Comparison of ENCODE assay signal across 10 mouse cellular contexts in genomic region chr2:17852740-17853499, GRCm38 (mm10).
DNase-seq lines count a peak whose midpoint lies in the region; ATAC-seq and TF ChIP-seq lines count a peak whose summit lies in the region.
"Had no signal": no experiment of that assay in that cellular context is flagged by ENCODE, and none has a peak within 500 bp of the region (broad histone marks: within the 10 kb centered on the region; RNA-seq: fewer than 3 reads in every experiment).

No protein-coding gene starts in this region.

- intact Hi-C loops in heart, postnatal 10 days (cut with DNase I): loop anchor here (2.0 to 10.0 kb wide), 4 partner anchors 34 to 912 kb away; no protein-coding TSS in a partner anchor

- H3K27ac ChIP-seq in heart, embryonic 12.5 days (ENCODE audit: poor library complexity, severe bottlenecking): no peak overlapping the region
- H3K27ac ChIP-seq in forebrain, embryonic 16.5 days (ENCODE audit: low read length): no peak overlapping the region
- H3K27ac ChIP-seq in liver, postnatal 0 days (ENCODE audit: low read depth): no peak overlapping the region

- TF ChIP-seq CTCF in liver, postnatal 0 days (IDR thresholded peaks at IDR 0.05; ENCODE audit: low read depth): no peak

- no peak for DNase-seq in heart, postnatal 10 days
- DNase-seq in ES-CJ7 (ENCODE audit: low read depth, low spot score): peak; percentile 57
- DNase-seq in liver, postnatal 0 days: no peak
- no peak for DNase-seq in thymus, postnatal 14 days
- DNase-seq in spleen, postnatal 14 days (ENCODE audit: low spot score in 2 of 2): no peak
- DNase-seq in cerebellum, postnatal 4 days (ENCODE audit: low spot score in 2 of 2): no peak
- DNase-seq: adrenal gland, postnatal 36 days; thymus, postnatal 36 days had no signal

- 5% methylated on average over 16 of the region's 16 CpGs for WGBS in heart, embryonic 12.5 days
- WGBS in forebrain, embryonic 16.5 days: 5% methylated on average over 16 of the region's 16 CpGs
- 46% methylated on average over 16 of the region's 16 CpGs for WGBS in liver, postnatal 0 days (ENCODE audit: insufficient replicate concordance)

- H3K4me3 ChIP-seq in heart, embryonic 12.5 days: peak overlapping the region; percentile 34
- no peak overlapping the region for H3K4me3 ChIP-seq in forebrain, embryonic 16.5 days (replicated peaks; ENCODE audit: low read length)
- H3K4me3 ChIP-seq in liver, postnatal 0 days (ENCODE audit: low read depth, low read length): no peak overlapping the region

- no peaks in the 10 kb centered on the region for H3K9me3 ChIP-seq in heart, embryonic 12.5 days (replicated peaks)
- no peaks in the 10 kb centered on the region for H3K9me3 ChIP-seq in forebrain, embryonic 16.5 days (ENCODE audit: control insufficient read depth, low read length)
- no peaks in the 10 kb centered on the region for H3K9me3 ChIP-seq in liver, postnatal 0 days (ENCODE audit: low read length)

- peaks cover 17% of the 10 kb centered on the region for H3K4me1 ChIP-seq in heart, embryonic 12.5 days (replicated peaks)
- peaks cover 15% of the 10 kb centered on the region for H3K4me1 ChIP-seq in forebrain, embryonic 16.5 days (replicated peaks; ENCODE audit: control insufficient read depth, insufficient read depth, low read length)
- peaks cover 2% of the 10 kb centered on the region; the same call in 1 of the 2 replicates for H3K4me1 ChIP-seq in liver, postnatal 0 days (ENCODE audit: insufficient read depth)

- H3K4me2 ChIP-seq in heart, embryonic 12.5 days: peak overlapping the region; percentile 59
- H3K4me2 ChIP-seq in forebrain, embryonic 16.5 days (ENCODE audit: low read length): peak overlapping the region; percentile 37
- H3K4me2 ChIP-seq in liver, postnatal 0 days (ENCODE audit: low read depth, low read length): peak overlapping the region; percentile 44; the same call in 1 of the 2 replicates

- no peaks in the 10 kb centered on the region for H3K36me3 ChIP-seq in heart, embryonic 12.5 days
- H3K36me3 ChIP-seq in forebrain, embryonic 16.5 days (ENCODE audit: control insufficient read depth, insufficient read depth): no peaks in the 10 kb centered on the region
- no peaks in the 10 kb centered on the region for H3K36me3 ChIP-seq in liver, postnatal 0 days (replicated peaks; ENCODE audit: insufficient read depth, low read length)

- H3K27me3 ChIP-seq in heart, embryonic 12.5 days (replicated peaks): no peaks in the 10 kb centered on the region
- no peaks in the 10 kb centered on the region for H3K27me3 ChIP-seq in forebrain, embryonic 16.5 days (replicated peaks; ENCODE audit: control insufficient read depth, insufficient read depth, low read length)
- no peaks in the 10 kb centered on the region for H3K27me3 ChIP-seq in liver, postnatal 0 days (ENCODE audit: insufficient read depth, low read length)

- no peak for ATAC-seq in heart, embryonic 12.5 days (ENCODE audit: insufficient number of reproducible peaks, low FRiP score)
- ATAC-seq in forebrain, embryonic 16.5 days: peak; percentile 43; the same call in 1 of the 2 replicates
- ATAC-seq in liver, postnatal 0 days: no peak

- no peak for TF ChIP-seq EP300 in liver, postnatal 0 days (IDR thresholded peaks at IDR 0.05; ENCODE audit: low read depth)

- 0 out of 2 replicates have a peak overlapping the region, but pooled peaks have one; percentile 16 for H3K9ac ChIP-seq in heart, embryonic 12.5 days
- no peak overlapping the region for H3K9ac ChIP-seq in forebrain, embryonic 16.5 days (replicated peaks; ENCODE audit: low read depth, low read length)
- no peak overlapping the region for H3K9ac ChIP-seq in liver, postnatal 0 days (replicated peaks)
